In genomic region chr11:105944126-105944621, GRCm38 (mm10) we compare ENCODE assay signal across 9 mouse cellular contexts. TPM values are rescaled to one million over a fixed set of nuclear protein-coding genes. Genes with fewer than 3 reads are reported as not detected.
DNase-seq lines count a peak whose midpoint lies in the region; ATAC-seq and TF ChIP-seq lines count a peak whose summit lies in the region.
"Had no signal": no experiment of that assay in that cellular context is flagged by ENCODE, and none has a peak within 500 bp of the region (broad histone marks: within the 10 kb centered on the region; RNA-seq: fewer than 3 reads in every experiment).

No protein-coding gene starts in this region.

- 1% methylated on average over 53 of the region's 59 CpGs for WGBS in heart, postnatal 0 days
- under 1% methylated on average over 58 of the region's 59 CpGs for WGBS in liver, embryonic 16.5 days (ENCODE audit: insufficient replicate concordance)
- under 1% methylated on average over 59 of the region's 59 CpGs for WGBS in neural tube, embryonic 12.5 days

- H3K36me3 ChIP-seq in C2C12 (ENCODE audit: control insufficient read depth, insufficient read depth), result no peaks in the 10 kb centered on the region
- no peaks in the 10 kb centered on the region for H3K36me3 ChIP-seq in heart, postnatal 0 days (replicated peaks; ENCODE audit: control insufficient read depth, insufficient read depth, low read length)
- H3K36me3 ChIP-seq in liver, embryonic 16.5 days (ENCODE audit: control insufficient read depth, insufficient read depth), result no peaks in the 10 kb centered on the region
- H3K36me3 ChIP-seq in neural tube, embryonic 12.5 days, result no peaks in the 10 kb centered on the region

- no peaks in the 10 kb centered on the region for H3K9me3 ChIP-seq in heart, postnatal 0 days (replicated peaks; ENCODE audit: control insufficient read depth, low read length)
- no peaks in the 10 kb centered on the region for H3K9me3 ChIP-seq in liver, embryonic 16.5 days (replicated peaks; ENCODE audit: control insufficient read depth, low read length)
- H3K9me3 ChIP-seq in neural tube, embryonic 12.5 days, result no peaks in the 10 kb centered on the region

- peak; percentile 61 for DNase-seq in heart, postnatal 0 days (ENCODE audit: low spot score)
- DNase-seq in kidney, postnatal 36 days, result peak; percentile 84 to 90
- peak; percentile 82 for DNase-seq in testis, postnatal 14 days (ENCODE audit: low spot score)

- TF ChIP-seq EP300 in heart, postnatal 0 days (IDR thresholded peaks at IDR 0.05; ENCODE audit: low read depth), result 0 out of 2 replicates have a peak, but pooled peaks have one; percentile 40

- no peaks in the 10 kb centered on the region for H3K79me3 ChIP-seq in C2C12 (ENCODE audit: low read depth)

- H3K4me1 ChIP-seq in bone marrow macrophage, adult 2 months (ENCODE audit: control insufficient read depth, insufficient read depth, low read length), result peaks cover 5% of the 10 kb centered on the region; the same call in 1 of the 2 replicates
- peaks cover 6% of the 10 kb centered on the region; the same call in 1 of the 2 replicates for H3K4me1 ChIP-seq in heart, postnatal 0 days (ENCODE audit: control insufficient read depth, insufficient read depth)
- peaks cover 9% of the 10 kb centered on the region for H3K4me1 ChIP-seq in liver, embryonic 16.5 days (ENCODE audit: control insufficient read depth, low read depth, low read length)
- H3K4me1 ChIP-seq in neural tube, embryonic 12.5 days, result peaks cover 11% of the 10 kb centered on the region

- peak overlapping the region; percentile 72 for H3K9ac ChIP-seq in heart, postnatal 0 days (replicated peaks; ENCODE audit: low read depth, low read length)
- H3K9ac ChIP-seq in liver, embryonic 16.5 days (ENCODE audit: low read depth, low read length), result peak overlapping the region; percentile 50
- H3K9ac ChIP-seq in neural tube, embryonic 12.5 days, result peak overlapping the region; percentile 69

- H3K4me3 ChIP-seq in C2C12 (ENCODE audit: insufficient read depth, poor library complexity, severe bottlenecking), result peak overlapping the region; percentile 28
- peak overlapping the region; percentile 59 for H3K4me3 ChIP-seq in bone marrow macrophage, adult 2 months (ENCODE audit: insufficient read depth, low read length)
- peak overlapping the region; percentile 54 for H3K4me3 ChIP-seq in heart, postnatal 0 days (ENCODE audit: low read depth, low read length)
- H3K4me3 ChIP-seq in liver, embryonic 16.5 days (ENCODE audit: low read depth, low read length), result peak overlapping the region; percentile 65
- peak overlapping the region; percentile 63 for H3K4me3 ChIP-seq in neural tube, embryonic 12.5 days

- H3K27ac ChIP-seq in bone marrow macrophage, adult 2 months (ENCODE audit: insufficient read depth, low read depth, low read length), result no peak overlapping the region
- peak overlapping the region; percentile 83 for H3K27ac ChIP-seq in heart, postnatal 0 days (ENCODE audit: low read depth)
- no peak overlapping the region for H3K27ac ChIP-seq in liver, embryonic 16.5 days (ENCODE audit: low read length)
- no peak overlapping the region for H3K27ac ChIP-seq in neural tube, embryonic 12.5 days

- no peak for TF ChIP-seq POLR2A in bone marrow macrophage, adult 2 months (IDR thresholded peaks at IDR 0.05; ENCODE audit: borderline replicate concordance, low read depth, low read length)

- peak; percentile 43 for TF ChIP-seq CTCF in C2C12 (IDR thresholded peaks at IDR 0.05; ENCODE audit: control insufficient read depth, insufficient read depth, insufficient read length)
- TF ChIP-seq CTCF in bone marrow macrophage, adult 2 months (IDR thresholded peaks at IDR 0.05; ENCODE audit: low read depth, low read length), result no peak
- peak; percentile 54 for TF ChIP-seq CTCF in heart, postnatal 0 days (IDR thresholded peaks at IDR 0.05; ENCODE audit: low read depth)

- peak overlapping the region; percentile 94 for H3K4me2 ChIP-seq in heart, postnatal 0 days (ENCODE audit: low read depth, low read length)
- peak overlapping the region; percentile 89 for H3K4me2 ChIP-seq in liver, embryonic 16.5 days (ENCODE audit: low read depth, low read length)
- peak overlapping the region; percentile 97 for H3K4me2 ChIP-seq in neural tube, embryonic 12.5 days (replicated peaks)

- H3K79me2 ChIP-seq in C2C12 (ENCODE audit: control insufficient read depth, insufficient read depth), result no peaks in the 10 kb centered on the region

- no peaks in the 10 kb centered on the region for H3K27me3 ChIP-seq in C2C12 (ENCODE audit: control insufficient read depth, insufficient read depth, insufficient read length)
- H3K27me3 ChIP-seq in heart, postnatal 0 days (ENCODE audit: control insufficient read depth, insufficient read depth, low read length), result 0 out of 2 replicates have a peak, but pooled peaks cover 8% of the 10 kb centered on the region
- peaks cover 31% of the 10 kb centered on the region for H3K27me3 ChIP-seq in liver, embryonic 16.5 days (ENCODE audit: control insufficient read depth, insufficient read depth, low read depth, low read length)
- H3K27me3 ChIP-seq in neural tube, embryonic 12.5 days (replicated peaks), result peaks cover 33% of the 10 kb centered on the region

- 0 out of 2 replicates have a peak, but pooled peaks have one; percentile 30 for ATAC-seq in erythroid progenitor cell, adult 5-6 weeks (replicated peaks; ENCODE audit: low FRiP score, poor library complexity, severe bottlenecking)
- peak; percentile 77 for ATAC-seq in heart, postnatal 0 days (ENCODE audit: insufficient read depth, low read depth)
- ATAC-seq in liver, embryonic 16.5 days (ENCODE audit: low read depth), result peak; percentile 73
- peak; percentile 72 for ATAC-seq in neural tube, embryonic 12.5 days (ENCODE audit: low FRiP score, low read depth)

- H3ac ChIP-seq in C2C12 (ENCODE audit: control insufficient read depth, insufficient read length, low read depth), result peak overlapping the region; percentile 55

TF ChIP-seq in C2C12, 6 proteins besides CTCF, POLR2A, EP300 and RAD21:
- TF ChIP-seq MYOD1 (IDR thresholded peaks at IDR 0.05; ENCODE audit: control insufficient read depth, insufficient read length, low read depth) (no peak), MAX (IDR thresholded peaks at IDR 0.05) (no peak), USF1 (IDR thresholded peaks at IDR 0.05; ENCODE audit: low read depth) (no peak), MYOG (IDR thresholded peaks at IDR 0.05; ENCODE audit: control insufficient read depth, extremely low read depth, insufficient read length) (no peak), FOSL1 (IDR thresholded peaks at IDR 0.05; ENCODE audit: insufficient read depth, low read length, poor library complexity, severe bottlenecking) (no peak), CEBPB (IDR thresholded peaks at IDR 0.05; ENCODE audit: low read depth) (no peak)

RNA-seq across cellular contexts. Expression of gene Cyb561, which starts 9.0 kb away (rescaled TPM):
- 2.7 TPM for polyA plus RNA-seq in C2C12 (2012; fragmentation: generic; extraction: Trizol)
- not detected in 2 replicates for polyA plus RNA-seq in bone marrow macrophage, adult 2 months (2012; ENCODE audit: insufficient read depth, insufficient read length, missing spikeins)
- total RNA-seq in erythroid progenitor cell, adult 5-6 weeks (2015; ENCODE audit: low replicate concordance), result 3.4 TPM in 1 of 2 replicates, not detected in the other
- 1.5 TPM in 1 of 2 replicates, not detected in the other for total RNA-seq in erythroid progenitor cell, adult 5-6 weeks (2017; ENCODE audit: low replicate concordance)
- 9.5 and 11.4 TPM in 2 replicates for total RNA-seq in heart, postnatal 0 days (2014; rRNA removed; ENCODE audit: low replicate concordance)
- 5.9 and 7.1 TPM in 2 replicates for polyA plus RNA-seq in heart, postnatal 0 days (2015; fragmentation: Nextera tagmentation; extraction: Ambion mirVana)
- 0.79 and 1.1 TPM in 2 replicates for polyA plus RNA-seq in liver, embryonic 16.5 days (2015; fragmentation: Nextera tagmentation; extraction: Ambion mirVana)
- polyA plus RNA-seq in neural tube, embryonic 12.5 days (2016; fragmentation: Nextera tagmentation; extraction: Ambion mirVana), result 18.9 and 21.8 TPM in 2 replicates
- total RNA-seq: neutrophil, adult 5-6 weeks had no signal

RNA-seq across cellular contexts. Expression of gene Ace, which starts 23.6 kb away (rescaled TPM):
- 1.3 TPM for polyA plus RNA-seq in C2C12 (2012; fragmentation: generic; extraction: Trizol)
- polyA plus RNA-seq in bone marrow macrophage, adult 2 months (2012; ENCODE audit: insufficient read depth, insufficient read length, missing spikeins), result 0.27 and 0.88 TPM in 2 replicates
- 1.8 and 2.1 TPM in 2 replicates for total RNA-seq in erythroid progenitor cell, adult 5-6 weeks (2015; ENCODE audit: low replicate concordance)
- total RNA-seq in erythroid progenitor cell, adult 5-6 weeks (2017; ENCODE audit: low replicate concordance), result 1.1 and 1.2 TPM in 2 replicates
- total RNA-seq in heart, postnatal 0 days (2014; rRNA removed; ENCODE audit: low replicate concordance), result 6.1 and 17.1 TPM in 2 replicates
- 3.3 and 3.7 TPM in 2 replicates for polyA plus RNA-seq in heart, postnatal 0 days (2015; fragmentation: Nextera tagmentation; extraction: Ambion mirVana)
- polyA plus RNA-seq in liver, embryonic 16.5 days (2015; fragmentation: Nextera tagmentation; extraction: Ambion mirVana), result 0.06 and 0.24 TPM in 2 replicates
- 1.0 and 1.1 TPM in 2 replicates for polyA plus RNA-seq in neural tube, embryonic 12.5 days (2016; fragmentation: Nextera tagmentation; extraction: Ambion mirVana)

RNA-seq across cellular contexts. Expression of gene Ace3, which starts 50.3 kb away (rescaled TPM):
- polyA plus RNA-seq in C2C12 (2012; fragmentation: generic; extraction: Trizol), result not detected
- polyA plus RNA-seq in bone marrow macrophage, adult 2 months (2012; ENCODE audit: insufficient read depth, insufficient read length, missing spikeins), result not detected in 2 replicates
- not detected in 2 replicates for total RNA-seq in erythroid progenitor cell, adult 5-6 weeks (2015; ENCODE audit: low replicate concordance)
- not detected in 2 replicates for total RNA-seq in erythroid progenitor cell, adult 5-6 weeks (2017; ENCODE audit: low replicate concordance)
- total RNA-seq in heart, postnatal 0 days (2014; rRNA removed; ENCODE audit: low replicate concordance), result not detected in 2 replicates
- polyA plus RNA-seq in heart, postnatal 0 days (2015; fragmentation: Nextera tagmentation; extraction: Ambion mirVana), result not detected in 2 replicates
- not detected in 2 replicates for polyA plus RNA-seq in liver, embryonic 16.5 days (2015; fragmentation: Nextera tagmentation; extraction: Ambion mirVana)
- polyA plus RNA-seq in neural tube, embryonic 12.5 days (2016; fragmentation: Nextera tagmentation; extraction: Ambion mirVana), result not detected in 2 replicates
- total RNA-seq: neutrophil, adult 5-6 weeks had no signal
